Comparison of ENCODE assay signal across 9 mouse cellular contexts in the genomic region with DNA sequence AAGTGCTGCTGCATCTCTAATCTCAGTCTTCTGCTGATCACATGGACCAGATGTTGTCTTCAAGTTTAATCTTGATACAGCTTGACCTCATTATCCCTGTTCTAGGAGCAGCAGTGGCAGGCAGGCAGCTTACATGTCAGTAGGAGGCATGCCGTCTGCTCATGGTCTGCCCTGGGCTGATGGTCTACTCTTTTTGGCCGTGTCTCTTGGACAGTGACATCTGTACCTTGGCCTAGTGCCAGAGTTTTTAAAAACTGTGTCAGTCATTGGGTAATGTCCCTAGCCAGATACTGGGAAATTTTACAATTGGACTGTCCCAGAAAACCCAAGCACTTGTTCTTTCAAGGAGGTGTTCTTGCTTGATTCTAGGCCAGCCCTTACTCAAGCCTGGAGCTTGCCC. TPM values are rescaled to one million over a fixed set of nuclear protein-coding genes. Genes with fewer than 3 reads are reported as not detected.
A peak's percentile ranks its signal among the peaks of the same experiment; 100 is the strongest.
DNase-seq lines count a peak whose midpoint lies in the region; ATAC-seq lines count a peak whose summit lies in the region.
"Had no signal": no experiment of that assay in that cellular context is flagged by ENCODE, and none has a peak within 500 bp of the region (broad histone marks: within the 10 kb centered on the region; RNA-seq: fewer than 3 reads in every experiment).

No protein-coding gene starts in this region.

- H3K36me3 ChIP-seq in kidney, embryonic 15.5 days, result no peaks in the 10 kb centered on the region
- H3K36me3 ChIP-seq in lung, embryonic 16.5 days (ENCODE audit: control insufficient read depth, insufficient read depth, low read length), result no peaks in the 10 kb centered on the region
- H3K36me3 ChIP-seq: neural tube, embryonic 13.5 days had no signal

- DNase-seq in kidney, adult 11 months, result peak; percentile 48
- DNase-seq in brain, adult 2 months (ENCODE audit: low read depth, low spot score), result peak; percentile 83
- DNase-seq in cerebellum, postnatal 14 days, result peak; percentile 69 to 76
- no peak for DNase-seq in spleen, postnatal 36 days (ENCODE audit: low spot score in 2 of 2)

- no peaks in the 10 kb centered on the region for H3K27me3 ChIP-seq in kidney, embryonic 15.5 days
- H3K27me3 ChIP-seq in lung, embryonic 16.5 days (ENCODE audit: control insufficient read depth, insufficient read depth, low read depth, low read length), result no peaks in the 10 kb centered on the region
- H3K27me3 ChIP-seq: neural tube, embryonic 13.5 days had no signal

- H3K9ac ChIP-seq in kidney, embryonic 15.5 days, result no peak overlapping the region
- H3K9ac ChIP-seq in lung, embryonic 16.5 days (ENCODE audit: low read length), result no peak overlapping the region
- H3K9ac ChIP-seq: neural tube, embryonic 13.5 days had no signal

- 62% methylated on average over 2 of the region's 2 CpGs for WGBS in kidney, embryonic 15.5 days
- WGBS in lung, embryonic 16.5 days, result 43% methylated on average over 2 of the region's 2 CpGs

- H3K9me3 ChIP-seq in kidney, embryonic 15.5 days (replicated peaks), result no peaks in the 10 kb centered on the region
- H3K9me3 ChIP-seq in lung, embryonic 16.5 days (ENCODE audit: control insufficient read depth, low read length), result no peaks in the 10 kb centered on the region
- H3K9me3 ChIP-seq: neural tube, embryonic 13.5 days had no signal

- H3K4me2 ChIP-seq in kidney, embryonic 15.5 days, result no peak overlapping the region
- H3K4me2 ChIP-seq in lung, embryonic 16.5 days (ENCODE audit: low read depth, low read length), result no peak overlapping the region
- H3K4me2 ChIP-seq: neural tube, embryonic 13.5 days had no signal

- H3K27ac ChIP-seq in kidney, embryonic 15.5 days, result no peak overlapping the region
- H3K27ac ChIP-seq in lung, embryonic 16.5 days (ENCODE audit: low read length), result no peak overlapping the region
- H3K27ac ChIP-seq: neural tube, embryonic 13.5 days had no signal

- no peak overlapping the region for H3K4me3 ChIP-seq in kidney, embryonic 15.5 days (replicated peaks)
- no peak overlapping the region for H3K4me3 ChIP-seq in lung, embryonic 16.5 days (ENCODE audit: low read length)
- H3K4me3 ChIP-seq: neural tube, embryonic 13.5 days had no signal

- no peak for ATAC-seq in kidney, embryonic 15.5 days (replicated peaks; ENCODE audit: low FRiP score)
- 0 out of 2 replicates have a peak, but pooled peaks have one; percentile 36 for ATAC-seq in lung, embryonic 16.5 days (ENCODE audit: low read depth)
- no peak for ATAC-seq in granulocyte monocyte progenitor cell, adult 5-6 weeks (replicated peaks; ENCODE audit: poor library complexity, severe bottlenecking)
- no peak for ATAC-seq in CD4-positive, CD25-positive, alpha-beta regulatory T cell, adult 4 months

- no peaks in the 10 kb centered on the region for H3K4me1 ChIP-seq in kidney, embryonic 15.5 days
- H3K4me1 ChIP-seq in lung, embryonic 16.5 days (replicated peaks; ENCODE audit: control insufficient read depth, insufficient read depth, low read length), result no peaks in the 10 kb centered on the region
- H3K4me1 ChIP-seq: neural tube, embryonic 13.5 days had no signal

RNA-seq across cellular contexts. Expression of a gene that starts 36.7 kb away (rescaled TPM):
- polyA plus RNA-seq in kidney, embryonic 15.5 days (2015; fragmentation: Nextera tagmentation; extraction: Ambion mirVana), result 6.6 and 7.7 TPM in 2 replicates
- polyA plus RNA-seq in lung, embryonic 16.5 days (2015; fragmentation: Nextera tagmentation; extraction: Ambion mirVana), result 3.4 and 4.1 TPM in 2 replicates
- total RNA-seq in granulocyte monocyte progenitor cell, adult 5-6 weeks (2014; fragmentation: Nextera tagmentation), result 2.6 and 3.5 TPM in 2 replicates
- 1.8 and 3.7 TPM in 2 replicates for total RNA-seq in granulocyte monocyte progenitor cell, adult 5-6 weeks (2017)
- polyA plus RNA-seq in CD4-positive, CD25-positive, alpha-beta regulatory T cell, adult 4 months (2017; shearing (Covaris generic)), result not detected

RNA-seq across cellular contexts. Expression of a gene that starts 46.6 kb away (rescaled TPM):
- polyA plus RNA-seq in kidney, embryonic 15.5 days (2015; fragmentation: Nextera tagmentation; extraction: Ambion mirVana), result 79.8 and 80.5 TPM in 2 replicates
- 68.3 and 70.1 TPM in 2 replicates for polyA plus RNA-seq in lung, embryonic 16.5 days (2015; fragmentation: Nextera tagmentation; extraction: Ambion mirVana)
- 30.4 and 40.9 TPM in 2 replicates for total RNA-seq in granulocyte monocyte progenitor cell, adult 5-6 weeks (2014; fragmentation: Nextera tagmentation)
- total RNA-seq in granulocyte monocyte progenitor cell, adult 5-6 weeks (2017), result 19.6 and 28.2 TPM in 2 replicates
- polyA plus RNA-seq in CD4-positive, CD25-positive, alpha-beta regulatory T cell, adult 4 months (2017; shearing (Covaris generic)), result 10 to 100 TPM; 45.3 to 50.7 TPM

Comparison
In these comparisons a context has a peak if more than half of its experiments do, and no peak if none do; other contexts are left out.
1. DNase-seq: peak in kidney, adult 11 months (single experiment), brain, adult 2 months (single experiment) and cerebellum, postnatal 14 days (2 of 2); none in spleen, postnatal 36 days (0 of 2).